Mouse (Mus musculus): Measurements from ENCODE around the gene Mllt10.

Gene Mllt10

GRCm38 (mm10) chr2:18050541-18050985 lies 4.5 kb upstream of the Mllt10 start:
- DNase-seq (ENCODE audit: inconsistent age in 2 of 2, low spot score in 1 of 2), result peak; percentile 41 to 86

DNA sequence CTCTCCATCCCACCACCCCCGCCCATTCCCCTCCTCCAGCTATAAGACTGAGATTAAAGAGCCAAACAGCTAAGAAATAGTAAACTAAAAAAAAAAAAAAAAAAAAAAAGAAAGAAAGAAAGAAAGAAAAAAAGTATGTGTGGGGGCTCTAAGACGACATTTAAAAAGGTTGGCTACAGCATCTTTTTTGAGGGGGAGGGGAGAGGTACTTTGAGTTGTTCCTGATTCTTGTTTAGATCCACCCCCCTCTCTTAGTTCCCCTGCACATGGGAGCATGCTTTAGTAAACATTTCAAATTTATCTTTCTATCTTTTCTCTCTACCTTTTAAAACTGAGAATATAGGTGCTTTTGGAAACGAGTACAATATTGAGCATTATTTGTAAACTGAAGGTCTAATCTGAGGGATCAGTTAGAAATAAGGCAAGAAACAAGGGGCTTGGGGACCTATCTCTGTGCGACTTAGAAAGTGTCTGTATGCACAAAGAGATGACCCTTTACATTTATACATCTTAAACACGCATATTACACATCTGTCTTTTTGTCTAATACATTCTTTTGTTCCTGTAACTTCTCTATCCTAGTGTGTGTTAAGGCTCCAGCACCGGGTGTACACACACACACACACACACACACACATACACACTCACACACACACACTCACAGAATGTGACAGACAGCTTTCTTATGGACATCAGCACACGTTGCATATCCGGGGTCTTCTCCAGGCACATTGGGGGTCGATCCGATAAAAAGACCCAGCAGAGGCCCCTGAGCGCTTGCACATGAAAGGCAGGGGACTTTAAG lies 3.8 kb upstream of the Mllt10 start:
- peak in 1 of 2 experiments; percentile 41 for DNase-seq (ENCODE audit: inconsistent age in 2 of 2, low spot score in 1 of 2)

- DNase-seq (ENCODE audit: inconsistent age in 2 of 2, low spot score in 1 of 2), result peak in 1 of 2 experiments; percentile 38
Observed at GRCm38 (mm10) chr2:18051831-18052170, 3.2 kb upstream of the Mllt10 start.

GRCm38 (mm10) chr2:18052581-18052980 lies 2.5 kb upstream of the Mllt10 start:
- DNase-seq (ENCODE audit: inconsistent age in 2 of 2, low spot score in 1 of 2), result no peak

- no peak for DNase-seq (ENCODE audit: inconsistent age in 2 of 2, low spot score in 1 of 2)
Observed at GRCm38 (mm10) chr2:18053243-18053950, 1.6 kb upstream of the Mllt10 start.

- DNase-seq (ENCODE audit: inconsistent age in 2 of 2, low spot score in 1 of 2), result peak; percentile 84 to 90
Observed at GRCm38 (mm10) chr2:18053951-18054530, 996 bp upstream of the Mllt10 start.

- peak; percentile 97 to 99 for DNase-seq (ENCODE audit: inconsistent age in 2 of 2, low spot score in 1 of 2)
Observed at GRCm38 (mm10) chr2:18055929-18056785, 1.1 kb downstream of the Mllt10 start.

DNA sequence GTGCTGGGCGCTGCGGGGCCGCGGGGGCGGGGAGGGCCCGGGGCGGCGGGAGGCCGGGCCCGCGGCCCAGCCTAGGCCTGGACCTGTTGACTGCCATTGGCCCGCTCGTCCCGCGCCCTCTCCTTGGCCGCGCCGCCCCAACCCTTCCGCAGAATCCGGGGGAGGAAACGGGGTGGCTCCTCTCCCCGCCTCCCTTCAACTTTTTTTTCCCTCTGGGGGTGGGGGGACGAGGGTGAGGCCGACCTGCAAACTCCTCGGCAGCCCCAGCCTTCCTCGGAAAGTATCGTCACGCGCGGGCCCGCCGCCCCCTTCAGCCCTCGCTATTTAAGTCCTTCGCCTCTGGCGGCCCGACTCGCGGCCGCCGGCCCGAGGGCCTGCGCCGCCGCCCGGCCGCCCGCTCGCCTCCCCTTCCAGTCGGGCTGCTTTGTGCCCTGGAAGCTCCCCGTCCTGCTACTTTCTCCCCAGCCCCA lies 1.8 kb downstream of the Mllt10 start:
- peak; percentile 99 for DNase-seq (ENCODE audit: inconsistent age in 2 of 2, low spot score in 1 of 2)

- peak; percentile 77 to 93 for DNase-seq (ENCODE audit: inconsistent age in 2 of 2, low spot score in 1 of 2)
Observed at GRCm38 (mm10) chr2:18057336-18058145, 2.5 kb downstream of the Mllt10 start.

- peak in 1 of 2 experiments; percentile 71 for DNase-seq (ENCODE audit: inconsistent age in 2 of 2, low spot score in 1 of 2)
Observed at GRCm38 (mm10) chr2:18058146-18058708, 3.2 kb downstream of the Mllt10 start.

DNA sequence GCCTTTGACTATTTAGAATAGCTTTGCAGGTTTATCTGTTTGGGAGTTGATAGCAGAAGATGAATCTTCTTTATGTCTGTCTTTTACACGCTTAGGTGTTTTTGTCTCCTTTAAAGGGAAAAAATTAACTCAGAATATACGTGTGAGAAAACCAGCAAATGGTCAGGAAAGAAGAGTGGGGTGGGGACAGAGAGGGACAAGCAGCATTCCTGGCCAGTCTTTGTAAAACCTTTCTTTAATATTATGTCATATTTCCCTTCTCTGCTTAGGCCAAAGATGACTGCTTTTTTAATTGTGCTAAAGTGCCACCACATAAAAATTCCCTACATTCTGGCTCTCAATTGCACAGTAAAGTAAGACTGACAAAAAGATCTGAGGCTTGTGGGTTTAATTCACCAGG lies 4.0 kb downstream of the Mllt10 start:
- peak in 1 of 2 experiments; percentile 68 for DNase-seq (ENCODE audit: inconsistent age in 2 of 2, low spot score in 1 of 2)

DNA sequence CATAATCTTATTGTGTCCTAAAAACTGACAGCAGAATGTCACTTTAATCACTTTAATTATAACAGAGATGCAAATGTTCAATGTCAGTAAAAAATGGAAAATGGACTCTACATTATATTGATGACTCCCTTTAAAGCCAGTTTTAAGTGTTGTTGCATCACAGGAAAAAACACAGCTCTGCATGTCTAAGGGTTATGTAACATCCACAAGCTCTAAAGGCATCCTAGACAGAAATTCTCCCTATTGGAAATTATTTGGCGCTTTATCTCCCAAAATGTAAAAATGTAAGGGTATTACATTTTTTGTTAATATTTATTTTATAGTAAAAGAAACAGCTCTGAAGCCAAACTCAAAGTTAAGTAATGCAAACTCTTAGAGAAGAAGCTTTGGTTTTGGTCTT lies 4.9 kb downstream of the Mllt10 start:
- DNase-seq (ENCODE audit: inconsistent age in 2 of 2, low spot score in 1 of 2), result no peak

DNA sequence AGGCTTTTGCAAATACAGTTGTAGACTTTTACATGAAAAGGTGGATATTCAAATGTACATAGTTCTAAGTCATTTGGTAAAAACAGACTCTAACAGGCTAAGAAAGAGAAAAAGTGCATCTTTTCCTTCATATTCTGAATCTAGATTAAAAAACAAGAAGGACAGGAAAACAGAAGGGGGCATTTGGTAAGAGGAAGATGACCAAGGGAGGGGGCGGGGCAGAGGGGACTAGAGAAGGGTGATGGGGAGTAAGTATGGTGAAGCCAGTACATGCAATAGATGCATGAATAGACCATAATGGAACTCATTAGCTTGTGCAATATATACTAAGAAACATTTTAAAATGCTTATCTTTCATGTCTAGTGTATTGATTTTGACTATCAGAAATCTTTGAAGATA lies 5.4 kb downstream of the Mllt10 start:
- DNase-seq (ENCODE audit: inconsistent age in 2 of 2, low spot score in 1 of 2), result no peak

DNA sequence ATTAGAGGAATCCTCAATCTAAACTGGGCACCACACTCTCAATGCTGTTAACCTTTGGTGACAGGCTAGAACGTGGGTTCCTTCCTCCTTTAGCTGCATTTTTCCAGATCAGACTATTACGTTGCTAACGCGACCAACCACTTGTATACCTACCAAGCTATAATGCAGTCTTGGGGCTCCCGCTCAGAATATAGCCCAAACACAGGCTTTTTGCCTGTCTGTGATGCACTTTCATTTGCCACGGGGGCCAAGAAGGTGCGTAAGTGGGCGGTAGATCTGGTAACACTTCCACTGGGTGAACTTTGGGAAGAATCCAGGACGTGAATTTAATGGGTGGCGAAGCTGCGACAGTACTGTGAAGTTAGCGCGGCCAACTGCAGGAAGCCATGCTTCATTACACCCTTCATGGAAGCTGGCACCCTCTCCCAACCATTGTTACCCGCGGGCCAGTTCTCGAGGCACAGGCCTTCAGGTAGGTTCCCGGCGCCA lies 8.8 kb downstream of the Mllt10 start:
- DNase-seq (ENCODE audit: inconsistent age in 2 of 2, low spot score in 1 of 2), result peak in 1 of 2 experiments; percentile 93

DNA sequence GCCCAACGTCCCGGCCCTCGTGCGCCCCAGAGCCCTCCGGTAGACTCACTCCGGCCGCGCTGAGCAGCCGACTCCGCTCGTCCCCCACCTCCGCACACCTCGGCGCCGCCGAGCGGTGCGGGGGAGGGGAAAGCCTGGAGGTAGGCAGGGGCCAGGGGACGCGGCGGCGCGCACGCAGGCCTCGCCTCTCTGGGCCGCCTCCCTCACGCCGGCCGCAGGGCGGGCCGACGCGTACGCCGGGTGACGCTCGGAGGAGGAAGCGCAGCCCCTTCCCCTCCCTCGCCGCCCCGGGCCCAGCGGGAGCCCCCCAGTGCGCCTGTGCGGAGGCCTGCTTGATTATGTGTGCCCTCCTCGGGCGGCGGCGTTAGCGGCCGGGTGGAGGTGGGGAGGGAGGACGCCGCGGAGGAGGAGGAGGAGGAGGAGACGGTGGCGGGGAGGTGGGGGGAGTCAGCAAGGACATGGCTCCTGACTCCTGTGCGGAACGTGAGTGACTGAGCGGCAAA lies 9.4 kb downstream of the Mllt10 start:
- peak; percentile 96 to 97 for DNase-seq (ENCODE audit: inconsistent age in 2 of 2, low spot score in 1 of 2)

GRCm38 (mm10) chr2:18064941-18065707 lies 10.1 kb downstream of the Mllt10 start:
- DNase-seq (ENCODE audit: inconsistent age in 2 of 2, low spot score in 1 of 2), result peak; percentile 86 to 94

GRCm38 (mm10) chr2:18065708-18066030 lies 10.6 kb downstream of the Mllt10 start:
- no peak for DNase-seq (ENCODE audit: inconsistent age in 2 of 2, low spot score in 1 of 2)

DNA sequence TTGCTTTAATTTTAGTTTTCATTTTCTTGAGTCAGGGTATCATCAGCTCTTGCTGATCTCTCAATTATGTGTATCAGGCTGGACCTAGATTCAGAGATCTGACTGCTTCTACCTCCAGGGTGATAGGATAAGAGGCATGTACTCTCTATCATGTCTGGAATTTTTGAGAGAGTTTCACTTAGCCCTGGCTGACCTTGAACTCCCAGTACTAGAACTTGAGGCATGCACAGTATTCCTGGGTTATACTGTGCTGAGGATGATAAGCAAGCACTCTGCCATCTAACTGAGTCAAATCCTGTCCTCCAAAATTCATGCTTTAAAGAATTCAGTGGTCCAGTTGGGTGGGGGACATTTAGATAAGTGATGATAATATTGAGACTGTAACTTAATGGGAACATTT lies 11.4 kb downstream of the Mllt10 start:
- peak; percentile 30 to 59 for DNase-seq (ENCODE audit: inconsistent age in 2 of 2, low spot score in 1 of 2)
